Mouse (Mus musculus) mesoderm, embryonic 11.5 days (tissue): ENCODE results near the gene Dedd2.

ENCODE experiments used
- DNase-seq: peaks from one replicate; pipeline ENCODE4 v3.0.0-alpha.2; 2012; ENCODE audit warnings: low read depth, low spot score

The Dedd2 gene

DNA sequence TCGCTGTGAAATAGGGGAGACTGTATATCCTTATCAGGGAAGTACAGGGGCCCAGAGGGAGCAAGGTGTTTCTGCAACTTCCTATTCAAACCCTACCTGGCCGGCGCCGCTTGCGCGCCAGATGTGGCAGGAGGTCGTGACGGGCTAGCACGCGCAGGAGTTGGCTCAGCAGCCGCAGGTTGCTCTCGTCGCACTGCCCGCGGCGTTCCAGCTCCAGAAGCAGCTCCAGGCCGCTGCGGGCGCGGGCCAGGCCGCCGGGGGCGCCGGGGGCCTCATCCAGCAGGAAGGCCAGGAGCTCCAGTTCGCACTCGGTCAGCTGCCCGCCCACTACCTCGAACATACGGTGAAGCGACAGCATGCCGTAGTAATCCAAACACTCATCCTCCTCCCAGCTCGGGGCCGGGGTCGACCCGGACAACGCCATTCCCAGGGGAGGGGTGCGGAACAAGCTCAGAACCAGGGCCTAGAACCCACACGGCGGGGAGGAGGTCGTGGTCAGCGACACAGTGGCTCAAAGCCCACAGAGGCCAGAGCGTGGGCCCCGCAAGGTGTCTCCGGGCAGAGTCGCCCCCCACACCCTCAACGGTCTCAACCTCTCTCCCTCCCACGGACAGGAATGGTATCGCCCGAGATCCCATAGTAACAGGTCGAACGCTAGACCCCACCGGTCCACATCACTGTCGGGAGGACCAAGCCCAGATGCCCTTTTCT is 1.6 kb downstream of the Dedd2 start:
- peak; percentile 81 for DNase-seq

- no peak for DNase-seq
These were observed 2.6 kb downstream of the Dedd2 start for GRCm38 (mm10) chr7:25217653-25218395.

- DNase-seq = no peak
These were observed 6.2 kb downstream of the Dedd2 start for GRCm38 (mm10) chr7:25214172-25214571.

DNA sequence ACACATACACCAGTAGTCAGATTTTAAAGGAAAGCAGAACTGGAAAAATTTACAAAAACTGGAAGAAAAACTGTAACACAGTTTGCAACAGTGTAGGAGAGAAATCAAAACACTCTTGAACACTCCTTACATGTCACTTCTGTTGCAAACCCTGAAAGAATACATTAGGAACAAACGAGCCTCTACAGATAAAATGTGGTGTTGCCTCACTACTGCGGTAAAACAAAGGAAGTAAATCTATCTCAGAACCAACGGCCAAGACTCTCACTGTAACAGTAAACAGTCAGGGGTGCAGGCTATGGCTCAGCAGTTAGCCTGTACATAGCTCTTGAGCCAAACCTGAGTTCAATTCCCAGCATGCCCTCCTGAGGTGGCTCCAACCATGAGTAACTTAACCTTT is 7.3 kb downstream of the Dedd2 start:
- no peak for DNase-seq

- DNase-seq = no peak
These were observed 9.9 kb downstream of the Dedd2 start for GRCm38 (mm10) chr7:25210482-25210881.

GRCm38 (mm10) chr7:25209161-25209622 is 11.2 kb downstream of the Dedd2 start:
- DNase-seq = no peak

DNA sequence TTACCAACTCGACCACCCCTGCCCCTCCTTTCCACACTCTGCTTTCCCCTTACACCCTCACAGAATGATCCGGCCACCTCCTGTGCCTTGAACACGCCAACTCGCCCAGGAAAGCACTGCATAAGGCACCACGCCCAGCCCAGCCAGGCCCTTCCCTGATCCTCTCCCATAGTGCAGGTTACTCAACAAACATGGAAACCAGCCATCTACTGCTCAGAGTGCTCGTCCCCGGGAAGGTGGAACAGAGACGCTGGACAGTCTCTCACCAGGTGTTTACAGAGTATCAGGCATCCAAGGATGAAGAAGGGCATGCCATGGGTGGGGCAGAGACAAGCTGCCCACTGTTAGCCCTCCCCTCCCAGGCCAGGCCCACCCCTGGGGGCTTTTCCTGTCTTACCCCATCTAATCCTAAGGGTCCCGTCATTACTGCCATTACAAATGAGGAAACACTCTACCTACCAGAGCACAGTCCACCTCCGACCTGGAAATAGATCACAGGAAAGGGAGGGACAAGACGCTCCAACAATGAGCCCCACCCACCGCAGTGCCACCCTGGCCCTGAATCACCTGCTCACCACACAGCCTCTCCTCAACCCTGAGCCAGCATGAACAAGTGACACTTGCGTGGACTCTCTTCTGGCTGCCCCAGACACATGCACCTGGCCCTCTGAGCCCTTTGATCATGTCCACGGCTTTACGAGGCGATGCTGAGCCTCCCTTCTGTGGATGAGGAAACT is 14.2 kb downstream of the Dedd2 start:
- DNase-seq = no peak

GRCm38 (mm10) chr7:25205355-25206093 is 14.9 kb downstream of the Dedd2 start:
- no peak for DNase-seq

GRCm38 (mm10) chr7:25203624-25204023 is 16.8 kb downstream of the Dedd2 start:
- DNase-seq = no peak

DNA sequence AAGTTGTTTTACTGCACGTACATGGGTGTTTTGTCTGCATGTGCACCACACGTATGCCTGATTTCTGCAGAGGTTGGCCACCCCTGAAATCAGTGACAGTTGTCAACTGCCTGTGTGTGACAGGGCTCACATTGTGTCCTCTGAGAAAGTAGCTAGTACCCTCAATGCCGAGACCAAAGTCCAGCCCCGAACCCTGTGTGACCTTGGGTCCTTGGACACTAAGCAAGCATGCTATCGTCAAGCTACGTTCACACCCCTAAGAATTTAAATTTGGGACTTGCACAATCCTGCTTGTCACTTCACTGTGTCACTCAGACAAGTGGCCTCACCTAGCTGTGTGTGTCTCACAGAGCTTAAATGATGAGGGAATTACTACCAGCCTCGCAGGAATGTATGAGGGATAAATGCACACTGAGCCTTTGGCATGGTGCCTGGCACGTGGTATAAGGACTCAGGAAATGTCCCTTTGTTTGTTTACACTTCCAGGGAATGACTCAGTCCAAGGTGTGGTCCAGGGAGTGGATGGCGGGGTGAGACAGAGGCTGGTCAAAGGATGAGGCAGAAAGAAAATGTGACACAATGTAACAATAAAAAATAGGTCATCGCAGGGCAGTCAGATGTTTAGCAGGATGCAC is 22.9 kb downstream of the Dedd2 start:
- DNase-seq = no peak

GRCm38 (mm10) chr7:25196107-25196506 is 24.3 kb downstream of the Dedd2 start:
- DNase-seq = no peak

GRCm38 (mm10) chr7:25195148-25195547 is 25.3 kb downstream of the Dedd2 start:
- no peak for DNase-seq

DNA sequence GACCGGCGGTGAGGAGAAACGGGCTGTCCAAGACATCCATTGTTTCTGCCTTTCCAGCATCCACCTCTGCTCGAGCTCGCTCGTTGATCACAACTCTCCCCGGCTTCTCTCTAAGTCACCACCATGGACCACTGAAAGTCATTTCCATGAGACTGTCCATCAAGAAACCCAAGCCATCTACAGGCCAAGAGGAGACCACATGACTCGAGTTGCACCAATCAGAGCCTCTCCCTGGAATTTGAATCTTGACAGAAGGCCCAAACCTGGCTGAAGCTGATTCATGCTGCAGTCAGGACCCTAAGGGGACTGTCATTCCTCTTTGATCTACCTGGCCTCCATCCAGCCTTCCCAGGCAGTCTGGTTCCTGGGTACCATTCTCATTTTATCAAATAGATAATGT is 28.3 kb downstream of the Dedd2 start:
- DNase-seq = no peak

GRCm38 (mm10) chr7:25190806-25191205 is 29.6 kb downstream of the Dedd2 start:
- no peak for DNase-seq

GRCm38 (mm10) chr7:25187662-25188650 is 32.5 kb downstream of the Dedd2 start:
- peak; percentile 90 for DNase-seq

DNA sequence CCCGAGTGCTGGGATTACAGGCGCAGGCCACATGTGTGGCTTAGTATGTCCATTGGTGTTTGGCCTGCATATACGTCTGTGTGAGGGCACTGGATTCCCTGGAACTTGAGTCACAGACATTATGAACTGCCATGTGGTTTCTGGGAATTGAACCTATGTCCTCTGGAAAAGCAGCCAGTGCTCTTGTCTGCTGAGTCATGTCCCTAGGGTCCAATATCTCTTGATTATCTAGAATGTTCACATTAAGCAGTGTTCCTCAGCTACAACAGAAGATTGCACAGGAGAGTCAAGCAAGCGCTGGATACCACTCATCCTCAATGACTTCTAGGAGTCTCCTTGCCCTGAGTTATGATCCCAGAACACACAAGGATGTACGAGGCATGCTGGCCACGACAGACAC is 36.3 kb downstream of the Dedd2 start:
- DNase-seq = no peak

GRCm38 (mm10) chr7:25181814-25182213 is 38.6 kb downstream of the Dedd2 start:
- DNase-seq = no peak

DNA sequence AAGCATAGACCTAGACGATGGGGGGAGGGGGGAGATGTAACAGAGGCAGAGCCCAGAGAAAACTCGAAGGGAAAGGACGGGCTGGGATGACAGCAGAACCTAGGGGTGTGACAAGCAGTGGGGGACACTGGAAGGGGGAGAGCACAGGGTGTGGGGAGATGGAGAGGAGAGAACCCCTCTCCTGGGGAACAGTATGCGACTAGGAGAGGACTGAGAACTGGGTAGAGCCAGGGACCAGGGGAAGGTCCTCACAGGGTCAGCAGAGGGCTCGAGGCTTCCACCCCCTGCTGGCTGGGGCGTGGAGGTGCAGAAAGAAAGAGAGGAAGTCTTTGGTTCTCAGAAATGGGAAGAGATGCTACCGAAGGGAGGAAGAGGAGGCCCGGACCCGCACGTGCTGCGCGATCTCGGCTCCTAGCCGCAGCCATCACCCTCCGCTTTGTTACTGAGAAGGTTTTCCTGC is 39.1 kb downstream of the Dedd2 start:
- peak; percentile 66 for DNase-seq

GRCm38 (mm10) chr7:25180512-25180911 is 39.9 kb downstream of the Dedd2 start:
- no peak for DNase-seq

DNA sequence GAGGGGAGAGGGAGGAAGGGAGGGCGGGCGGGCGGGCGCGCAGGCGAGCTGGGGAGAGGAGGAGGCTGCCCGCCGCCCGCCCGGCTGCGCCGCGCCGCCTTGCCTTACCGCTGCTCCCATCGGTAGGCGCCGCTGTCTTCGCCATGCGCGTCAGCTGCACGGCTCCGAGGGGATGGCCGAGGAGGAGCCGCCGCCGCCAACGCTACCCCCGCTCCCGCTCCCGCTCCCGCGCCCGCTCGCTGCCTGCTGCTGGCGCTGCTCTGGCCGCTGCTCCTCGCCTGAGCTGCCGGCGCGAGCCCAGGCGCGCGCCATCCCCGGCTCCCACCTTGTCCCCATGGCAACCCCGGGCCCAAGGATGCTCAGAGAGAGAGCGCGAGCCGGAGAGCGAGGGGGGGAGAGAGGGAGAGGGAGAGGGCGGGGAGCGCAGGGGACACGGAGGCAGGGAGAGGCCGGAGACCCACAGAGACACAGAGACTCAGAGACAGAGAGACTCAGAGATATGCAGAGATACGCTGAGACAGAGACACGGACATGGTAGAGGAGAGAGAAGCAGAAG is 40.7 kb downstream of the Dedd2 start, which contains the start of gene Pou2f2:
Gene Pou2f2, minus strand, starts transcription at position 121 of the 556 bp plus-strand sequence.
- DNase-seq = peak; percentile 91
